Mouse (Mus musculus): ENCODE results near the gene Satb2.

GRCm38 (mm10) chr1:56900706-56901287 is 77.7 kb downstream of the Satb2 start:
- TF ChIP-seq CTCF (IDR thresholded peaks at IDR 0.05; ENCODE audit: low read depth), result no peak
- TF ChIP-seq EP300 (IDR thresholded peaks at IDR 0.05; ENCODE audit: low read depth), result no peak

All from heart, postnatal 0 days (tissue).